Mouse (Mus musculus): ENCODE measurements around the gene Gsta2.
"Not testable (repeated sequence)": the region's sequence is repeated elsewhere in the genome, so short reads cannot be mapped to it uniquely, and the experiment has no call there.

Gene Gsta2

GRCm38 (mm10) chr9:78308122-78308521 lies 47.5 kb downstream of the Gsta2 start:
- DNase-seq (ENCODE audit: extremely low read depth, low read depth), result not testable (repeated sequence)

- not testable (repeated sequence) for DNase-seq (ENCODE audit: extremely low read depth, low read depth)
These were observed 56.4 kb downstream of the Gsta2 start for GRCm38 (mm10) chr9:78299143-78299542.

GRCm38 (mm10) chr9:78298232-78298631 lies 57.4 kb downstream of the Gsta2 start:
- no peak for DNase-seq (ENCODE audit: extremely low read depth, low read depth)

- DNase-seq (ENCODE audit: extremely low read depth, low read depth), result peak; percentile 14
These were observed 59.5 kb downstream of the Gsta2 start for GRCm38 (mm10) chr9:78296089-78296488.

GRCm38 (mm10) chr9:78294781-78295180 lies 60.8 kb downstream of the Gsta2 start:
- not testable (repeated sequence) for DNase-seq (ENCODE audit: extremely low read depth, low read depth)

- DNase-seq (ENCODE audit: extremely low read depth, low read depth), result not testable (repeated sequence)
These were observed 61.9 kb downstream of the Gsta2 start for GRCm38 (mm10) chr9:78293683-78294082.

- DNase-seq (ENCODE audit: extremely low read depth, low read depth), result not testable (repeated sequence)
These were observed 63.1 kb downstream of the Gsta2 start for GRCm38 (mm10) chr9:78292462-78292861.

- DNase-seq (ENCODE audit: extremely low read depth, low read depth), result not testable (repeated sequence)
These were observed 65.9 kb downstream of the Gsta2 start, which contains the start of gene Gm10639 for GRCm38 (mm10) chr9:78289723-78290122. Gm10639 (plus strand) TSS chr9:78289923.

GRCm38 (mm10) chr9:78289063-78289462 lies 66.5 kb downstream of the Gsta2 start:
- DNase-seq (ENCODE audit: extremely low read depth, low read depth), result not testable (repeated sequence)

- not testable (repeated sequence) for DNase-seq (ENCODE audit: extremely low read depth, low read depth)
These were observed 73.4 kb downstream of the Gsta2 start for GRCm38 (mm10) chr9:78282002-78282711.

Measured in MEL-GATA-1-ER (cell line).